Mouse (Mus musculus) myocyte (in vitro differentiated cells): Measurements from ENCODE around the gene Ctnnal1. TPM values are rescaled to one million over a fixed set of nuclear protein-coding genes. Genes with fewer than 3 reads are reported as not detected.
A peak's percentile ranks its signal among the peaks of the same experiment; 100 is the strongest.

ENCODE experiments used
- H3K27me3 ChIP-seq: one replicate; pipeline ENCODE4 v1.6.1; 2011; ENCODE audit not compliant: control insufficient read depth, insufficient read depth, insufficient read length
- H3K36me3 ChIP-seq: one replicate; pipeline ENCODE4 v1.6.1; 2011; ENCODE audit not compliant: control insufficient read depth, insufficient read depth
- H3K4me2 ChIP-seq: one replicate; pipeline ENCODE4 v1.6.1; 2011; ENCODE audit warnings: low read depth, control low read depth
- H3K4me3 ChIP-seq: one replicate; pipeline ENCODE4 v1.5.1; 2011; ENCODE audit warnings: mild to moderate bottlenecking, control low read depth, moderate library complexity
- H3K79me2 ChIP-seq: one replicate; pipeline ENCODE4 v1.6.1; 2011; ENCODE audit not compliant: control insufficient read depth, insufficient read depth
- H3ac ChIP-seq: one replicate; pipeline ENCODE4 v1.6.1; 2011; ENCODE audit not compliant: control insufficient read depth, insufficient read length
- CEBPB ChIP-seq: IDR thresholded peaks from 2 replicates; pipeline ENCODE4 v1.6.1; 2011; ENCODE audit warnings: mild to moderate bottlenecking, moderate library complexity; ENCODE audit not compliant: poor library complexity, insufficient read depth, severe bottlenecking
- E2F4 ChIP-seq: IDR thresholded peaks from one replicate; pipeline ENCODE4 v1.6.1; 2011; ENCODE audit warnings: mild to moderate bottlenecking, control low read depth, moderate library complexity; ENCODE audit not compliant: insufficient read depth
- MAX ChIP-seq: IDR thresholded peaks from one replicate; pipeline ENCODE4 v1.6.1; 2011; ENCODE audit warnings: low read depth, mild to moderate bottlenecking, control low read depth
- MYOD1 ChIP-seq, 3 experiments: IDR thresholded peaks; one replicate each; pipeline ENCODE4 v1.6.1; 2011; ENCODE audit warnings: control low read depth in 2 of 3, low read depth in 2 of 3, mild to moderate bottlenecking in 2 of 3, moderate library complexity in 1 of 3; ENCODE audit not compliant: insufficient read length in 2 of 3, control insufficient read depth in 1 of 3
- MYOG ChIP-seq, 3 experiments: IDR thresholded peaks; one replicate each; pipeline ENCODE4 v1.6.1; 2011; ENCODE audit warnings: control low read depth in 2 of 3, low read depth in 2 of 3, mild to moderate bottlenecking in 2 of 3; ENCODE audit not compliant: insufficient read length in 2 of 3, control insufficient read depth in 1 of 3, insufficient read depth in 1 of 3
- POLR2A ChIP-seq: IDR thresholded peaks from one replicate; pipeline ENCODE4 v1.6.1; 2011; ENCODE audit warnings: low read depth, mild to moderate bottlenecking, control low read depth, moderate library complexity; ENCODE audit not compliant: insufficient read length
- POLR2AphosphoS2 ChIP-seq: IDR thresholded peaks from one replicate; pipeline ENCODE4 v1.6.1; 2011; ENCODE audit warnings: low read depth, control low read depth; ENCODE audit not compliant: insufficient read length
- REST ChIP-seq: IDR thresholded peaks from one replicate; pipeline ENCODE4 v1.6.1; 2011; ENCODE audit warnings: mild to moderate bottlenecking, control low read depth, moderate library complexity; ENCODE audit not compliant: insufficient read depth, insufficient read length
- SRF ChIP-seq: IDR thresholded peaks from one replicate; pipeline ENCODE4 v1.6.1; 2011; ENCODE audit warnings: low read depth; ENCODE audit not compliant: control insufficient read depth, insufficient read length
- TCF12 ChIP-seq: IDR thresholded peaks from one replicate; pipeline ENCODE4 v1.6.1; 2011; ENCODE audit warnings: mild to moderate bottlenecking, control low read depth; ENCODE audit not compliant: poor library complexity, insufficient read depth, severe bottlenecking
- TCF3 ChIP-seq: IDR thresholded peaks from one replicate; pipeline ENCODE4 v1.6.1; 2011; ENCODE audit warnings: low read depth, control low read depth; ENCODE audit not compliant: insufficient read length
- USF1 ChIP-seq: IDR thresholded peaks from one replicate; pipeline ENCODE4 v1.6.1; 2011; ENCODE audit warnings: low read depth, mild to moderate bottlenecking, control low read depth, moderate library complexity
- polyA plus RNA-seq: library from polyadenylated mRNA; unstranded; fragments of >200 nt; fragmentation: generic; extraction: Trizol; gene quantifications from one replicate; pipeline ENCODE4 v1.2.1, GENCODE M21; 2012; ENCODE audit warnings: missing spikeins

The Ctnnal1 gene
- polyA plus RNA-seq, 1 experiment, result 4.3 TPM

DNA sequence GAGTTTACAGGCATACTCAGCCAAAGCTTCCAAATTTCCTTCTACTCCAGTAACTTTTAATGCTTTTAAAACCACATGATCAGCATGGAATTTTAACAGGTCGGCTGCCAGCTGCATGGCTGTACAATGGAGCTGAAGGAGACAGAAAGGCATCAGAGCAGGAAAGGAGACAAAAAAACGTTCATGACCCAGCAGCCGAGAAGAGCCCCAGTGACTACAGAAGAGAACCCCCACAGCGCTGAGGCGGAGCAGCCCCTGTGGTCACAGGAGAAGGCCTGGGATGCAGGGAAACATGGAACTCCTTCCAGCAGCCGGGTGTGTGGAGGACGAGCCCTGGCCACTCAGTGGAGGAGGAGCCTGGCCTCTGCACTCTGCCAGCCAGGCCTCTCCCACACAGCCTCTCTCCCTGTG, 35.5 kb downstream of the Ctnnal1 start:
- Histone ChIP-seq H3K79me2 (no peaks in the 10 kb centered on the region), H3K4me2 (peak overlapping the region; percentile 4), H3K27me3 (no peaks in the 10 kb centered on the region), H3K36me3 (no peaks in the 10 kb centered on the region), H3ac (no peak overlapping the region), H3K4me3 (no peak overlapping the region)
- TF ChIP-seq CEBPB (no peak), REST (no peak), POLR2AphosphoS2 (no peak), MYOD1 (IDR thresholded peaks at IDR 0.05; ENCODE audit: control insufficient read depth in 1 of 3, insufficient read length in 2 of 3, low read depth in 2 of 3) (no peak), TCF3 (no peak), TCF12 (no peak), E2F4 (no peak), POLR2A (no peak), MAX (no peak), USF1 (no peak), MYOG (IDR thresholded peaks at IDR 0.05; ENCODE audit: control insufficient read depth in 1 of 3, insufficient read depth in 1 of 3, insufficient read length in 2 of 3, low read depth in 2 of 3) (no peak), SRF (no peak)

DNA sequence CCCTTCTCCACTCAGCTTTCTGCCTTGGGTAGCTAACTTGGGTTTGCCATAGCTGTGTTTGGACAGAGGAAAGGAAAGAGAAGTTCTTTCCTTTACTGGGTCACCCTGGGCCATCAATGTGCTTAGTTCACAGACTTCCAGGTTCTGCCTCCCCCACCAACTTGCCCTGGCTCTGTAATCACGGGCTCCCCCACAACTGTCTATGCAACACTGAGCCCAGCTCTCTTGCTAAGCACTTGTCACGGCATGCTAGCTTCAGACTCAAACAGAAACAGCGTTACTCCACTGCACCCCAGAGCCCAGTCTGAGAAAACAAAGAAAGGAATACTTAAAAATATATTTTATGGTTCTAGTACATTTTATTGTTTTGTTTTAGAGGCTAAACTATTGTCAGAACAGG, 36.1 kb downstream of the Ctnnal1 start:
- Histone ChIP-seq H3K36me3 (no peaks in the 10 kb centered on the region), H3ac (no peak overlapping the region), H3K4me2 (peak overlapping the region; percentile 4), H3K79me2 (no peaks in the 10 kb centered on the region), H3K27me3 (no peaks in the 10 kb centered on the region), H3K4me3 (no peak overlapping the region)
- TF ChIP-seq TCF3 (no peak), USF1 (no peak), POLR2A (no peak), SRF (no peak), POLR2AphosphoS2 (no peak), MYOG (IDR thresholded peaks at IDR 0.05; ENCODE audit: control insufficient read depth in 1 of 3, insufficient read depth in 1 of 3, insufficient read length in 2 of 3, low read depth in 2 of 3) (no peak), E2F4 (no peak), MAX (no peak), CEBPB (no peak), TCF12 (no peak), MYOD1 (IDR thresholded peaks at IDR 0.05; ENCODE audit: control insufficient read depth in 1 of 3, insufficient read length in 2 of 3, low read depth in 2 of 3) (no peak), REST (no peak)

GRCm38 (mm10) chr4:56824231-56824630, 40.8 kb downstream of the Ctnnal1 start:
- Histone ChIP-seq H3K27me3 (no peaks in the 10 kb centered on the region), H3K79me2 (no peaks in the 10 kb centered on the region), H3K36me3 (no peaks in the 10 kb centered on the region), H3K4me2 (no peak overlapping the region), H3K4me3 (no peak overlapping the region), H3ac (no peak overlapping the region)
- no peak for TF ChIP-seq MYOD1 (IDR thresholded peaks at IDR 0.05; ENCODE audit: control insufficient read depth in 1 of 3, insufficient read length in 2 of 3, low read depth in 2 of 3)
- TF ChIP-seq CEBPB, result no peak
- no peak for TF ChIP-seq USF1
- TF ChIP-seq REST, result no peak
- no peak for TF ChIP-seq MAX
- TF ChIP-seq E2F4, result no peak
- no peak for TF ChIP-seq TCF12
- no peak for TF ChIP-seq POLR2A
- TF ChIP-seq POLR2AphosphoS2, result no peak
- no peak for TF ChIP-seq MYOG (IDR thresholded peaks at IDR 0.05; ENCODE audit: control insufficient read depth in 1 of 3, insufficient read depth in 1 of 3, insufficient read length in 2 of 3, low read depth in 2 of 3)
- no peak for TF ChIP-seq TCF3
- no peak for TF ChIP-seq SRF

DNA sequence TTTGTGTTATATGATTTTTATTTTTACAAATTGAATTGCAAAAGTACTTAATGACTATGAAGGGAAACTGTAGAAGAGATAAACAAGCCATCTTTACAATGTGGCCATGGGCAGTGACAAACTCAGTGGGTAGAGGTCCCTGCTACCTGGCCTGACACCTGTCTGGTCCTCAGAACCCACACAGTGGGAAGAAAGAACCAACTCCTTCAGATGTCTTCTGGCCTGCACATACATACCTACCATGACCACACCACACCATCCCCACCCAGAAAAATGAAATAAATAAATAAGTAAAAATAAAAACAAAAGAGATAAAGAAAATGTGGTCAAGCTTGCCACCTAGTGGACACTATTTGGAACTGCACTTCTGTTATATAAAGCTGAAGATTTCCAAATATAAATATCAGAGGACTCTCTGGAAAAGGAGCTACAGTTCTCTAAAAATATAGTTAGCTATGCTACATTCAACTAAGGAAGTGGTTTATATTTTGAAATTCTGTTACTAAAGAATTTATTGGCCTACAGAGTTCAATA, 44.9 kb downstream of the Ctnnal1 start:
- TF ChIP-seq SRF (no peak), TCF3 (no peak), MAX (no peak), E2F4 (no peak), MYOG (IDR thresholded peaks at IDR 0.05; ENCODE audit: control insufficient read depth in 1 of 3, insufficient read depth in 1 of 3, insufficient read length in 2 of 3, low read depth in 2 of 3) (no peak), REST (no peak), POLR2A (no peak)
- H3K27me3 ChIP-seq, result no peaks in the 10 kb centered on the region
- no peaks in the 10 kb centered on the region for H3K36me3 ChIP-seq
- no peak overlapping the region for H3K4me3 ChIP-seq
- no peaks in the 10 kb centered on the region for H3K79me2 ChIP-seq
- H3ac ChIP-seq, result no peak overlapping the region
- no peak overlapping the region for H3K4me2 ChIP-seq

DNA sequence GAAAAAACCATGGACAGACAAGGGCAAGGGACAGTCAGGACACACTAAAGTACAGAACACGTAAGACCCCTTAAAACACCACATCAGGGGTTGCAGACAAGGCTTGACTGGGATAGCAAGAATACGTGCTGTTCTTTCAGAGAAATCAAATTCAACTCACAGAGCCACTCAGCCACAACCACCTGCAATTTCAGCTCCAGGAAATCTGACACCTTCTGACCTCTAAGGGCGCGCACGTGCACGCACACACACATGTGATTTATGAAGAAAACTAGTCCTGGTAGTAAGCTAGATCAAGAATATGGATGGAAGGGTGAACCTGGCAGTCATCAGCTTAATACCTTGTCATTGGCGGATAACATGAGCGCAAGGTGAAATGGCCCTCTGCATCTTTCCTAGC, 49.9 kb downstream of the Ctnnal1 start:
- Histone ChIP-seq H3K4me3 (no peak overlapping the region), H3K4me2 (no peak overlapping the region), H3K36me3 (no peaks in the 10 kb centered on the region), H3K79me2 (no peaks in the 10 kb centered on the region), H3ac (no peak overlapping the region), H3K27me3 (no peaks in the 10 kb centered on the region)
- TF ChIP-seq USF1 (no peak), TCF12 (no peak), POLR2A (no peak), SRF (no peak), REST (no peak), MAX (no peak), MYOG (IDR thresholded peaks at IDR 0.05; ENCODE audit: control insufficient read depth in 1 of 3, insufficient read depth in 1 of 3, insufficient read length in 2 of 3, low read depth in 2 of 3) (no peak), TCF3 (no peak), MYOD1 (IDR thresholded peaks at IDR 0.05; ENCODE audit: control insufficient read depth in 1 of 3, insufficient read length in 2 of 3, low read depth in 2 of 3) (no peak), CEBPB (no peak), E2F4 (no peak), POLR2AphosphoS2 (no peak)
